Mouse (Mus musculus) G1E (cell line): ENCODE measurements around the gene Slc4a8. TPM values are rescaled to one million over a fixed set of nuclear protein-coding genes. Genes with fewer than 3 reads are reported as not detected.
"Not testable (repeated sequence)": the region's sequence is repeated elsewhere in the genome, so short reads cannot be mapped to it uniquely, and the experiment has no call there.

Experiments
- ATAC-seq: 2 replicates; pipeline ENCODE4 v1.8.0; 2016; ENCODE audit warnings: mild to moderate bottlenecking; ENCODE audit not compliant: insufficient number of reproducible peaks, poor library complexity, low FRiP score, severe bottlenecking; ENCODE audit errors: extremely low read depth
- DNase-seq: peaks from one replicate; pipeline ENCODE4 v3.0.0; 2012; ENCODE audit warnings: low spot score
- H3K27me3 ChIP-seq: 2 replicates; pipeline ENCODE4 v1.6.1; 2012; ENCODE audit warnings: mild to moderate bottlenecking, low read length, inconsistent platforms; ENCODE audit not compliant: insufficient read depth
- H3K36me3 ChIP-seq: replicated peaks from 2 replicates; pipeline ENCODE3; 2012; ENCODE audit warnings: mild to moderate bottlenecking, inconsistent platforms
- H3K4me1 ChIP-seq: 2 replicates; pipeline ENCODE4 v1.6.1; 2012; ENCODE audit warnings: low read depth, low read length, inconsistent platforms, mixed read lengths; ENCODE audit not compliant: insufficient read depth
- H3K4me3 ChIP-seq: 2 replicates; pipeline ENCODE4 v1.5.1; 2012; ENCODE audit warnings: low read depth, mild to moderate bottlenecking, inconsistent platforms, low read length, moderate library complexity, mixed read lengths
- H3K9me3 ChIP-seq: replicated peaks from 2 replicates; pipeline ENCODE4 v1.6.1; 2012; ENCODE audit warnings: inconsistent platforms
- CTCF ChIP-seq: IDR thresholded peaks from 2 replicates; pipeline ENCODE4 v1.5.1; 2012; ENCODE audit warnings: low read depth, low read length, inconsistent platforms, mixed read lengths
- GATA1 ChIP-seq: IDR thresholded peaks from 2 replicates; pipeline ENCODE4 v1.6.1; 2012; ENCODE audit warnings: borderline replicate concordance, low read length, inconsistent platforms, mixed read lengths
- GATA2 ChIP-seq: IDR thresholded peaks from 2 replicates; pipeline ENCODE4 v1.6.1; 2012; ENCODE audit warnings: low read depth, low read length, inconsistent platforms, borderline replicate concordance
- POLR2AphosphoS5 ChIP-seq: IDR thresholded peaks from 2 replicates; pipeline ENCODE4 v1.6.1; 2012; ENCODE audit warnings: low read depth, low read length, inconsistent platforms; ENCODE audit not compliant: insufficient replicate concordance
- TAL1 ChIP-seq: conservative IDR thresholded peaks from 2 replicates; pipeline ENCODE4 v1.6.1; 2012; ENCODE audit warnings: low read depth, low read length, inconsistent platforms, mixed read lengths
- polyA plus RNA-seq: library from polyadenylated mRNA; stranded (reverse); fragments of >175 nt; gene quantifications from 2 replicates; pipeline ENCODE4 v1.2.3, GENCODE M21; 2012
- total RNA-seq, 2 experiments: library from RNA; stranded (forward) in 1 of 2; stranded (reverse) in 1 of 2; fragments of 200-1000 nt in 1 of 2; fragments of >200 nt in 1 of 2; fragmentation: Nextera tagmentation in 1 of 2; gene quantifications; 2 replicates each; pipeline ENCODE4 v1.2.3; 2014 to 2017

The Slc4a8 gene
- total and polyA plus RNA-seq, 3 experiments, result 0.27 TPM; not detected in 2

GRCm38 (mm10) chr15:100762649-100763048, 1.1 kb downstream of the Slc4a8 start:
- DNase-seq (no peak), ATAC-seq (no peak)
- H3K9me3 ChIP-seq, result peaks cover 46% of the 10 kb centered on the region
- no peak overlapping the region for H3K4me3 ChIP-seq
- no peaks in the 10 kb centered on the region for H3K36me3 ChIP-seq
- no peaks in the 10 kb centered on the region for H3K4me1 ChIP-seq
- H3K27me3 ChIP-seq, result peaks cover 2% of the 10 kb centered on the region; the same call in 1 of the 2 replicates
- TF ChIP-seq GATA2 (no peak), CTCF (no peak), POLR2AphosphoS5 (no peak), GATA1 (no peak), TAL1 (no peak)

GRCm38 (mm10) chr15:100764163-100764951, 2.8 kb downstream of the Slc4a8 start:
- TF ChIP-seq GATA1 (no peak), CTCF (no peak), POLR2AphosphoS5 (no peak), TAL1 (no peak), GATA2 (no peak)
- ATAC-seq (no peak), DNase-seq (no peak)
- no peaks in the 10 kb centered on the region for H3K36me3 ChIP-seq
- peaks cover 2% of the 10 kb centered on the region; the same call in 1 of the 2 replicates for H3K27me3 ChIP-seq
- H3K9me3 ChIP-seq, result peaks cover 50% of the 10 kb centered on the region
- no peaks in the 10 kb centered on the region for H3K4me1 ChIP-seq
- H3K4me3 ChIP-seq, result no peak overlapping the region

GRCm38 (mm10) chr15:100766826-100767225, 5.3 kb downstream of the Slc4a8 start:
- Histone ChIP-seq H3K36me3 (no peaks in the 10 kb centered on the region), H3K27me3 (peaks cover 2% of the 10 kb centered on the region; the same call in 1 of the 2 replicates), H3K9me3 (peaks cover 53% of the 10 kb centered on the region), H3K4me1 (no peaks in the 10 kb centered on the region), H3K4me3 (no peak overlapping the region)
- ATAC-seq (no peak), DNase-seq (no peak)
- TF ChIP-seq TAL1, result no peak

GRCm38 (mm10) chr15:100767851-100768250, 6.3 kb downstream of the Slc4a8 start:
- no peaks in the 10 kb centered on the region for H3K36me3 ChIP-seq
- no peak overlapping the region for H3K4me3 ChIP-seq
- TF ChIP-seq POLR2AphosphoS5 (no peak), CTCF (no peak), GATA2 (no peak), TAL1 (no peak), GATA1 (no peak)
- peaks cover 44% of the 10 kb centered on the region for H3K9me3 ChIP-seq
- H3K4me1 ChIP-seq, result no peaks in the 10 kb centered on the region
- DNase-seq (no peak), ATAC-seq (no peak)
- no peaks in the 10 kb centered on the region for H3K27me3 ChIP-seq

- DNase-seq, result not testable (repeated sequence)
These were observed 7.5 kb downstream of the Slc4a8 start for GRCm38 (mm10) chr15:100769023-100769422.

GRCm38 (mm10) chr15:100770338-100770737, 8.8 kb downstream of the Slc4a8 start:
- no peaks in the 10 kb centered on the region for H3K36me3 ChIP-seq
- H3K27me3 ChIP-seq, result no peaks in the 10 kb centered on the region
- H3K9me3 ChIP-seq, result peaks cover 30% of the 10 kb centered on the region
- no peak for DNase-seq
- TF ChIP-seq GATA2, result no peak
- no peak for TF ChIP-seq TAL1
- no peak for TF ChIP-seq CTCF
- TF ChIP-seq GATA1, result no peak
- no peak for TF ChIP-seq POLR2AphosphoS5
- H3K4me3 ChIP-seq, result no peak overlapping the region
- H3K4me1 ChIP-seq, result no peaks in the 10 kb centered on the region
- ATAC-seq, result no peak

More at GRCm38 (mm10) chr15:100769023-100769422, 7.5 kb downstream of the Slc4a8 start:
- not testable (repeated sequence) for H3K36me3 ChIP-seq, ATAC-seq, H3K27me3 ChIP-seq, H3K4me3 ChIP-seq, H3K4me1 ChIP-seq
- peaks cover 38% of the 10 kb centered on the region for H3K9me3 ChIP-seq

- H3K27me3 ChIP-seq, result no peaks in the 10 kb centered on the region
- H3K4me1 ChIP-seq, result no peaks in the 10 kb centered on the region
- no peak overlapping the region for H3K4me3 ChIP-seq
- ATAC-seq (no peak), DNase-seq (no peak)
- H3K36me3 ChIP-seq, result no peaks in the 10 kb centered on the region
- peaks cover 28% of the 10 kb centered on the region for H3K9me3 ChIP-seq
- TF ChIP-seq TAL1 (no peak), POLR2AphosphoS5 (no peak), GATA2 (no peak), GATA1 (no peak)
These were observed 11.1 kb downstream of the Slc4a8 start for GRCm38 (mm10) chr15:100772685-100773084.

GRCm38 (mm10) chr15:100773859-100774258, 12.3 kb downstream of the Slc4a8 start:
- peaks cover 29% of the 10 kb centered on the region for H3K9me3 ChIP-seq
- not testable (repeated sequence) for H3K4me3 ChIP-seq, H3K4me1 ChIP-seq, DNase-seq, ATAC-seq, H3K27me3 ChIP-seq, H3K36me3 ChIP-seq
